Mouse (Mus musculus) CH12.LX (cell line): ENCODE measurements around the gene Grk6. TPM values are rescaled to one million over a fixed set of nuclear protein-coding genes. Genes with fewer than 3 reads are reported as not detected.

Experiments
- DNase-seq: peaks from one replicate; pipeline ENCODE4 v3.0.0-alpha.2; 2013; ENCODE audit errors: extremely low read depth
- H3K27ac ChIP-seq: 2 replicates; pipeline ENCODE4 v1.5.1; 2012; ENCODE audit warnings: low read depth, mild to moderate bottlenecking, control low read depth, moderate library complexity; ENCODE audit not compliant: insufficient read depth
- H3K27me3 ChIP-seq: replicated peaks from 2 replicates; pipeline ENCODE3; 2012; ENCODE audit warnings: inconsistent platforms
- H3K36me3 ChIP-seq, 2 experiments: replicated peaks in 1 of 2; 2 replicates each; pipeline versions ENCODE3 to v1.6.1; 2012; ENCODE audit warnings: inconsistent platforms in 1 of 2, low read length in 1 of 2, mild to moderate bottlenecking in 1 of 2, mixed read lengths in 1 of 2, moderate library complexity in 1 of 2; ENCODE audit not compliant: control insufficient read depth in 1 of 2, insufficient read depth in 1 of 2
- H3K4me1 ChIP-seq, 2 experiments: 2 replicates each; pipeline ENCODE4 v1.6.1; 2012; ENCODE audit warnings: inconsistent platforms in 1 of 2, moderate library complexity in 1 of 2; ENCODE audit not compliant: insufficient read depth in 2 of 2, control insufficient read depth in 1 of 2
- H3K4me2 ChIP-seq: 2 replicates; pipeline ENCODE4 v1.6.1; 2012; ENCODE audit warnings: low read depth, mild to moderate bottlenecking, control low read depth; ENCODE audit not compliant: poor library complexity, insufficient read depth, severe bottlenecking
- H3K4me3 ChIP-seq, 3 experiments: fragments of 150-350 bp in 1 of 3; sonication (generic) in 1 of 3; replicated peaks in 1 of 3; 2 replicates each; pipeline versions ENCODE3 to v1.5.1; 2011 to 2012; ENCODE audit warnings: low read depth in 2 of 3, low read length in 2 of 3, mild to moderate bottlenecking in 2 of 3, moderate library complexity in 2 of 3, control low read depth in 1 of 3, improper control_type of control experiment in 1 of 3, inconsistent platforms in 1 of 3, mixed read lengths in 1 of 3; ENCODE audit not compliant: poor library complexity in 1 of 3
- H3K79me2 ChIP-seq: replicated peaks from 2 replicates; pipeline ENCODE4 v1.6.1; 2012; ENCODE audit warnings: mild to moderate bottlenecking, moderate library complexity; ENCODE audit not compliant: control insufficient read depth, poor library complexity, insufficient read depth, severe bottlenecking; ENCODE audit errors: extremely low read depth
- H3K9ac ChIP-seq: 2 replicates; pipeline ENCODE4 v1.6.1; 2012; ENCODE audit warnings: low read depth, mild to moderate bottlenecking, control low read depth, moderate library complexity; ENCODE audit not compliant: insufficient read depth
- H3K9me3 ChIP-seq: replicated peaks from 2 replicates; pipeline ENCODE3; 2012; ENCODE audit warnings: low read length, inconsistent platforms, mixed read lengths
- CHD1 ChIP-seq: IDR thresholded peaks from 2 replicates; pipeline ENCODE4 v1.6.1; 2012; ENCODE audit warnings: low read depth, low read length, improper control_type of control experiment, inconsistent platforms
- CTCF ChIP-seq, 2 experiments: IDR thresholded peaks in 1 of 2; conservative IDR thresholded peaks in 1 of 2; 2 replicates each; pipeline ENCODE4 v1.5.1; 2011 to 2012; ENCODE audit warnings: low read depth in 2 of 2, low read length in 2 of 2, improper control_type of control experiment in 1 of 2, inconsistent platforms in 1 of 2, mild to moderate bottlenecking in 1 of 2, moderate library complexity in 1 of 2
- E2F4 ChIP-seq: IDR thresholded peaks from 2 replicates; pipeline ENCODE4 v1.6.1; 2011; ENCODE audit warnings: low read depth, low read length, improper control_type of control experiment; ENCODE audit not compliant: insufficient replicate concordance
- ELF1 ChIP-seq: IDR thresholded peaks from 2 replicates; pipeline ENCODE4 v1.6.1; 2014; ENCODE audit warnings: low read depth, mild to moderate bottlenecking, inconsistent platforms, low read length, improper control_type of control experiment
- EP300 ChIP-seq: IDR thresholded peaks from 2 replicates; pipeline ENCODE4 v1.6.1; 2011; ENCODE audit warnings: low read length, improper control_type of control experiment
- HCFC1 ChIP-seq: IDR thresholded peaks from 2 replicates; pipeline ENCODE4 v1.6.1; 2012; ENCODE audit warnings: low read depth, mild to moderate bottlenecking, inconsistent platforms, low read length, improper control_type of control experiment
- IRF4 ChIP-seq: IDR thresholded peaks from 2 replicates; pipeline ENCODE4 v1.6.1; 2014; ENCODE audit warnings: low read depth, mild to moderate bottlenecking, inconsistent platforms, low read length, improper control_type of control experiment
- JUN ChIP-seq: IDR thresholded peaks from 2 replicates; pipeline ENCODE4 v1.6.1; 2011; ENCODE audit warnings: low read depth, mild to moderate bottlenecking, low read length, improper control_type of control experiment, moderate library complexity; ENCODE audit not compliant: insufficient read depth
- JUND ChIP-seq: conservative IDR thresholded peaks from 2 replicates; pipeline ENCODE4 v1.6.1; 2011; ENCODE audit warnings: low read depth, low read length, improper control_type of control experiment
- KAT2A ChIP-seq: IDR thresholded peaks from 2 replicates; pipeline ENCODE4 v1.6.1; 2012; ENCODE audit warnings: low read length, improper control_type of control experiment, inconsistent platforms; ENCODE audit not compliant: insufficient replicate concordance
- MAFK ChIP-seq: IDR thresholded peaks from 2 replicates; pipeline ENCODE4 v1.6.1; 2011; ENCODE audit warnings: low read length, improper control_type of control experiment; ENCODE audit not compliant: insufficient replicate concordance
- MXI1 ChIP-seq: IDR thresholded peaks from 2 replicates; pipeline ENCODE4 v1.6.1; 2011; ENCODE audit warnings: mild to moderate bottlenecking, low read depth, low read length, improper control_type of control experiment
- MYC ChIP-seq: IDR thresholded peaks from 2 replicates; pipeline ENCODE4 v1.6.1; 2011; ENCODE audit warnings: low read depth, mild to moderate bottlenecking, improper control_type of control experiment, low read length
- NELFE ChIP-seq: IDR thresholded peaks from 2 replicates; pipeline ENCODE4 v1.6.1; 2011; ENCODE audit warnings: low read depth, low read length, improper control_type of control experiment
- RAD21 ChIP-seq: IDR thresholded peaks from 2 replicates; pipeline ENCODE4 v1.6.1; 2011; ENCODE audit warnings: low read depth, mild to moderate bottlenecking, low read length, improper control_type of control experiment, moderate library complexity
- SIN3A ChIP-seq: IDR thresholded peaks from 2 replicates; pipeline ENCODE4 v1.6.1; 2012; ENCODE audit warnings: low read length, improper control_type of control experiment, inconsistent platforms
- SMC3 ChIP-seq: IDR thresholded peaks from 2 replicates; pipeline ENCODE4 v1.6.1; 2011; ENCODE audit warnings: low read depth, low read length, improper control_type of control experiment
- TCF12 ChIP-seq: IDR thresholded peaks from 2 replicates; pipeline ENCODE4 v1.6.1; 2014; ENCODE audit warnings: low read depth, mild to moderate bottlenecking, inconsistent platforms, low read length, improper control_type of control experiment
- UBTF ChIP-seq: IDR thresholded peaks from 2 replicates; pipeline ENCODE4 v1.6.1; 2012; ENCODE audit warnings: low read depth, mild to moderate bottlenecking, inconsistent platforms, low read length, improper control_type of control experiment, moderate library complexity
- USF2 ChIP-seq: conservative IDR thresholded peaks from 2 replicates; pipeline ENCODE4 v1.6.1; 2011; ENCODE audit warnings: low read depth, low read length, improper control_type of control experiment
- ZC3H11A ChIP-seq: IDR thresholded peaks from 2 replicates; pipeline ENCODE4 v1.6.1; 2012; ENCODE audit warnings: low read depth, mild to moderate bottlenecking, inconsistent platforms, low read length, improper control_type of control experiment
- ZKSCAN1 ChIP-seq: IDR thresholded peaks from 2 replicates; pipeline ENCODE4 v1.6.1; 2012; ENCODE audit warnings: low read depth, inconsistent platforms, low read length, improper control_type of control experiment, borderline replicate concordance
- ZMIZ1 ChIP-seq: IDR thresholded peaks from 2 replicates; pipeline ENCODE4 v1.6.1; 2012; ENCODE audit warnings: low read depth, mild to moderate bottlenecking, inconsistent platforms, low read length, improper control_type of control experiment
- dilution Hi-C: fragments of 300-500 bp; cut with MboI; formaldehyde crosslinking; loops from 2 replicates; pipeline ENCODE4 v1.14.3; 2020; ENCODE audit warnings: low sequenced_read_pairs; ENCODE audit not compliant: extremely low pct_unique_long_range_greater_than_20kb, extremely low pct_ligation_motif_present
- in situ Hi-C: fragments of 300-500 bp; cut with MboI; formaldehyde crosslinking; loops from 3 replicates; pipeline ENCODE4 v1.14.3; 2019; ENCODE audit warnings: low sequenced_read_pairs, low pct_ligation_motif_present, low pct_unique_long_range_greater_than_20kb, mixed read lengths
- polyA plus RNA-seq: library from polyadenylated mRNA; unstranded; fragments of >175 nt; gene quantifications from 2 replicates; pipeline ENCODE4 v1.2.1, GENCODE M21; 2012; ENCODE audit warnings: low read depth; ENCODE audit not compliant: insufficient read length
- total RNA-seq, 2 experiments: library from RNA; depleted of rRNA; stranded (reverse); fragments of 300-350 nt in 1 of 2; fragments of >200 nt in 1 of 2; gene quantifications; 2 replicates each; pipeline ENCODE4 v1.2.3; 2012 to 2014

The Grk6 gene
- total and polyA plus RNA-seq, 3 experiments: 59.0 to 71.0 (median 60.1) TPM

DNA sequence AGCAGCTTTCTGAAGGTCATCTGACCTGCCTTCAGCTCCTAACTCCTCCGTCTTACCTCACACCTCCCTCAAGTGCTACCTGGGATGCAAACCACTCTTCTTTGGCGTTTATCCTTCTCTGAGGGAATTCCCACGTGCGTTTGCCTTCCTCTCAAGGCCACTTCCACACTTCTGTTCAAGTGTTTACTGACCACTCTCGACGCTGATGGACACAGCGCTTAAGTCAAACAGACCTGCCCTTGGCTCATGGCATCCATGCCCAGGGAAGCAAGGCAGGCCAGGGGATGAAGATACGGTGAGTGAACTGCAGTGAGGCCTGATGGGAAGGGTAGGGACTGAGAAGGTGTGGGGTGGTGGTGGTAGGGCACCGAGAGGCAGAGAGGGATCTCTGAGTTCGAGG, 55.7 kb downstream of the Grk6 start:
- Histone ChIP-seq H3K79me2 (no peaks in the 10 kb centered on the region), H3K27ac (no peak overlapping the region), H3K4me2 (no peak overlapping the region), H3K9me3 (no peaks in the 10 kb centered on the region), H3K4me3 (no peak overlapping the region), H3K36me3 (peaks cover 18 to 85% of the 10 kb centered on the region in 2 experiments), H3K27me3 (no peaks in the 10 kb centered on the region), H3K4me1 (no peaks in the 10 kb centered on the region), H3K9ac (no peak overlapping the region)
- in situ Hi-C loops (no loop called here), dilution Hi-C loops (no loop called here)
- no peak for TF ChIP-seq MYC
- TF ChIP-seq E2F4: no peak
- no peak for TF ChIP-seq CHD1
- TF ChIP-seq TCF12: no peak
- TF ChIP-seq MXI1: no peak
- no peak for DNase-seq

DNA sequence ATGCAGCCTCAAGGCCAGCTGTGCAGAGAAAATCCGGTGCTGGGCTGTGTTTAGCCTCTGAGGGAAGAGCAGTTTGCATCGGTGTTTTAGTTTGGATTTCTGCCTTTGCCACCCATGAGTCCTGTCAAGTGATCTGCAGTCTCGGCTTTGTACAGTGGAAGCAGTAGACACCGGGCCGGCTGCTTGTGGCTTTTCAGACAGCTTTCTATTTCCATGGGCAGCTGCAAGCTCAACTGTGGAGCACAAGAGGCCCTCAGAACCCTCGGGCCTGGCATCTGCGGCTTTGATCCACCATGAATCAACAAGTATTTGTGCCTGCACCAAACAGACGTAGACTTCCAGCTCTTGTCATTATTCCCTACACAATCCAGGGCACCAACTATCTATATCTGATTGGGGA, 57.5 kb downstream of the Grk6 start:
- dilution Hi-C loops: no loop called here
- in situ Hi-C loops: no loop called here
- no peaks in the 10 kb centered on the region for H3K4me1 ChIP-seq

DNA sequence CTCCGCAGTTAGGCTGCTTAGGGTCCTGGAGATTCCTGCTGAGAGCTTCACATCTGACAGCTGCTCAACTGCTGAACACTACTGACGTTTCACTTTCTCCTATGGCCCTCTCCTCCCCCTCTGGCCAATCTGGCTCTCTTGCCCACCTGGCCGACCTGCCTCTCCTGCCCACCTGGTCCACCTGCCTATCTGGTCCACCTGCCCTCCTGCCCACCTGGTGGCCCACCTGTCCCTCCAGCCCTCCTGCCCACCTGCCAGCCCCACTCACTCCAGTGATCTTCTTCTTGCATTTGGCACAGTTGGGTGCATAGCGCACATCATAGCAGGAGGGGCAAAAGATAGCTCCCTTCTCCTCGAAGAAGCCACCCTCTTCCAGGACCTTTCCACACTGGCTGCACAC, 59.5 kb downstream of the Grk6 start:
- no peaks in the 10 kb centered on the region for H3K9me3 ChIP-seq
- TF ChIP-seq ZMIZ1: no peak
- TF ChIP-seq KAT2A: no peak
- no peak for TF ChIP-seq NELFE
- no peak for TF ChIP-seq SIN3A
- TF ChIP-seq CTCF (conservative IDR thresholded peaks at IDR 0.05 in 1 of 2, IDR thresholded peaks at IDR 0.05 in 1 of 2; ENCODE audit: low read depth in 2 of 2, low read length in 2 of 2): no peak
- TF ChIP-seq JUND: no peak
- no peak for TF ChIP-seq ZC3H11A
- TF ChIP-seq E2F4: no peak
- TF ChIP-seq MAFK: no peak
- no peak for TF ChIP-seq SMC3
- no peak for TF ChIP-seq HCFC1
- no peak for TF ChIP-seq USF2
- TF ChIP-seq MYC: no peak
- no peak for TF ChIP-seq IRF4
- no peak for TF ChIP-seq ELF1
- no peak for TF ChIP-seq MXI1
- no peak for TF ChIP-seq RAD21
- no peak for TF ChIP-seq EP300
- no peak for DNase-seq
- no peaks in the 10 kb centered on the region for H3K79me2 ChIP-seq
- no peaks in the 10 kb centered on the region for H3K27me3 ChIP-seq
- dilution Hi-C loops (no loop called here), in situ Hi-C loops (no loop called here)
- no peak overlapping the region for H3K4me2 ChIP-seq
- H3K27ac ChIP-seq: no peak overlapping the region
- H3K4me1 ChIP-seq: 0 out of 4 replicates have a peak, but pooled peaks cover 0 to under 1% of the 10 kb centered on the region in 2 experiments
- H3K4me3 ChIP-seq: no peak overlapping the region
- H3K36me3 ChIP-seq: peaks cover 45 to 95% of the 10 kb centered on the region in 2 experiments
- no peak overlapping the region for H3K9ac ChIP-seq

More for the DNA sequence above, 57.5 kb downstream of the Grk6 start:
- no peaks in the 10 kb centered on the region for H3K9me3 ChIP-seq
- no peaks in the 10 kb centered on the region for H3K79me2 ChIP-seq
- H3K9ac ChIP-seq: no peak overlapping the region
- DNase-seq: no peak
- no peak overlapping the region for H3K27ac ChIP-seq
- TF ChIP-seq UBTF (no peak), IRF4 (no peak), ZKSCAN1 (no peak), JUN (no peak), ZC3H11A (no peak)
- peaks cover 34 to 94% of the 10 kb centered on the region in 2 experiments for H3K36me3 ChIP-seq
- no peak overlapping the region for H3K4me3 ChIP-seq
- no peaks in the 10 kb centered on the region for H3K27me3 ChIP-seq
- no peak overlapping the region for H3K4me2 ChIP-seq
